Mouse (Mus musculus) embryonic facial prominence, embryonic 15.5 days (tissue): ENCODE measurements around the gene Slc30a9. TPM values are rescaled to one million over a fixed set of nuclear protein-coding genes. Genes with fewer than 3 reads are reported as not detected.
A peak's percentile ranks its signal among the peaks of the same experiment; 100 is the strongest.

Experiments
- ATAC-seq: fragments of 200-750 bp; cut with Nextera tagmentation; 2 replicates; pipeline ENCODE4 v1.8.0; 2017; ENCODE audit warnings: low read depth, moderate TSS enrichment; ENCODE audit not compliant: insufficient number of reproducible peaks, low FRiP score, low TSS enrichment
- H3K27ac ChIP-seq: fragments of 300-500 bp; sonication (generic); replicated peaks from 2 replicates; pipeline ENCODE4 v1.5.1; 2015; ENCODE audit warnings: mild to moderate bottlenecking, inconsistent platforms
- H3K27me3 ChIP-seq: fragments of 300-500 bp; sonication (generic); 2 replicates; pipeline ENCODE4 v1.6.1; 2015; ENCODE audit warnings: inconsistent platforms
- H3K36me3 ChIP-seq: fragments of 300-500 bp; sonication (generic); 2 replicates; pipeline ENCODE4 v1.6.1; 2015; ENCODE audit warnings: mild to moderate bottlenecking, inconsistent platforms
- H3K4me1 ChIP-seq: fragments of 300-500 bp; sonication (generic); 2 replicates; pipeline ENCODE4 v1.6.1; 2015; ENCODE audit warnings: inconsistent platforms
- H3K4me2 ChIP-seq: fragments of 300-500 bp; sonication (generic); replicated peaks from 2 replicates; pipeline ENCODE4 v1.6.1; 2015; ENCODE audit warnings: mild to moderate bottlenecking, inconsistent platforms
- H3K4me3 ChIP-seq: fragments of 300-500 bp; sonication (generic); replicated peaks from 2 replicates; pipeline ENCODE4 v1.5.1; 2015; ENCODE audit warnings: mild to moderate bottlenecking, inconsistent platforms
- H3K9ac ChIP-seq: fragments of 300-500 bp; sonication (generic); 2 replicates; pipeline ENCODE4 v1.6.1; 2015; ENCODE audit warnings: inconsistent platforms
- H3K9me3 ChIP-seq: fragments of 300-500 bp; sonication (generic); replicated peaks from 2 replicates; pipeline ENCODE4 v1.6.1; 2016; ENCODE audit warnings: inconsistent platforms
- WGBS: fragments of 180-500 bp; shearing (Covaris S2); methylation state at CpG from one replicate; pipeline ENCODE4 v1.1.7; 2015; 5-methylcytosine and 5-hydroxymethylcytosine counted together
- polyA plus RNA-seq: library from polyadenylated mRNA; unstranded; fragments of >200 nt; fragmentation: Nextera tagmentation; extraction: Ambion mirVana; gene quantifications from 2 replicates; pipeline ENCODE4 v1.2.1, GENCODE M21; 2015

Gene Slc30a9
- polyA plus RNA-seq = 86.9 and 95.6 TPM in 2 replicates

GRCm38 (mm10) chr5:67306698-67307521 is at the start of gene Slc30a9:
TSS of gene Slc30a9 (plus strand) at chr5:67306955.
- ATAC-seq = peak; percentile 94
- Histone ChIP-seq H3K9me3 (no peaks in the 10 kb centered on the region), H3K4me2 (peak within 1 kb of the TSS; percentile 62), H3K27ac (peak within 1 kb of the TSS; percentile 72), H3K36me3 (no peaks in the 10 kb centered on the region), H3K4me1 (peaks cover 8% of the 10 kb centered on the region), H3K9ac (peak within 1 kb of the TSS; percentile 89), H3K4me3 (peak within 1 kb of the TSS; percentile 100), H3K27me3 (no peaks in the 10 kb centered on the region)
- WGBS = under 1% methylated on average over 83 of the region's 83 CpGs

GRCm38 (mm10) chr5:67258473-67258872 is 48.3 kb upstream of the Slc30a9 start:
- no peak overlapping the region for H3K4me2 ChIP-seq
- H3K4me3 ChIP-seq = no peak overlapping the region
- H3K36me3 ChIP-seq = no peaks in the 10 kb centered on the region
- H3K9me3 ChIP-seq = no peaks in the 10 kb centered on the region
- ATAC-seq = no peak
- no peaks in the 10 kb centered on the region for H3K27me3 ChIP-seq
- H3K4me1 ChIP-seq = peaks cover 3% of the 10 kb centered on the region; the same call in 1 of the 2 replicates
- 74% methylated on average over 9 of the region's 9 CpGs for WGBS
- no peak overlapping the region for H3K9ac ChIP-seq
- no peak overlapping the region for H3K27ac ChIP-seq

- no peak; the same call in 1 of the 2 replicates for ATAC-seq
- no peaks in the 10 kb centered on the region for H3K9me3 ChIP-seq
- H3K4me1 ChIP-seq = peaks cover 3% of the 10 kb centered on the region; the same call in 1 of the 2 replicates
- WGBS = under 1% methylated on average over 9 of the region's 9 CpGs
- H3K27me3 ChIP-seq = no peaks in the 10 kb centered on the region
- H3K4me3 ChIP-seq = peak overlapping the region; percentile 96
- H3K9ac ChIP-seq = peak overlapping the region; percentile 83; the same call in 1 of the 2 replicates
- peak overlapping the region; percentile 62 for H3K4me2 ChIP-seq
- H3K36me3 ChIP-seq = peaks cover 14% of the 10 kb centered on the region
- H3K27ac ChIP-seq = peak overlapping the region; percentile 97
These were observed 46.6 kb upstream of the Slc30a9 start for GRCm38 (mm10) chr5:67260159-67260530.

- Histone ChIP-seq H3K4me3 (peak within 1 kb of the TSS; percentile 96), H3K9ac (peak within 1 kb of the TSS; percentile 83), H3K36me3 (peaks cover 20% of the 10 kb centered on the region), H3K4me2 (peak within 1 kb of the TSS; percentile 62), H3K9me3 (no peaks in the 10 kb centered on the region), H3K4me1 (peaks cover 3% of the 10 kb centered on the region; the same call in 1 of the 2 replicates), H3K27ac (peak within 1 kb of the TSS; percentile 97), H3K27me3 (no peaks in the 10 kb centered on the region)
- WGBS = under 1% methylated on average over 67 of the region's 67 CpGs
- ATAC-seq = peak; percentile 90
These were observed 46.0 kb upstream of the Slc30a9 start, which contains the start of gene Tmem33 for GRCm38 (mm10) chr5:67260531-67261371. TSS of gene Tmem33 (plus strand) at chr5:67260565.

GRCm38 (mm10) chr5:67262964-67263363 is 43.8 kb upstream of the Slc30a9 start:
- no peak for ATAC-seq
- no peak overlapping the region for H3K9ac ChIP-seq
- H3K27me3 ChIP-seq = no peaks in the 10 kb centered on the region
- peaks cover 3% of the 10 kb centered on the region; the same call in 1 of the 2 replicates for H3K4me1 ChIP-seq
- no peaks in the 10 kb centered on the region for H3K9me3 ChIP-seq
- no peak overlapping the region for H3K27ac ChIP-seq
- H3K4me3 ChIP-seq = no peak overlapping the region
- no peak overlapping the region for H3K4me2 ChIP-seq
- peaks cover 38% of the 10 kb centered on the region for H3K36me3 ChIP-seq
- WGBS = 94% methylated on average over 7 of the region's 7 CpGs

GRCm38 (mm10) chr5:67266106-67266505 is 40.6 kb upstream of the Slc30a9 start:
- Histone ChIP-seq H3K4me2 (no peak overlapping the region), H3K4me3 (no peak overlapping the region), H3K9ac (no peak overlapping the region), H3K27me3 (no peaks in the 10 kb centered on the region), H3K27ac (no peak overlapping the region), H3K9me3 (no peaks in the 10 kb centered on the region), H3K36me3 (peaks cover 49% of the 10 kb centered on the region), H3K4me1 (peaks cover 3% of the 10 kb centered on the region; the same call in 1 of the 2 replicates)
- ATAC-seq = no peak
- WGBS = 85% methylated on average over 1 of the region's 1 CpGs

- H3K9me3 ChIP-seq = no peaks in the 10 kb centered on the region
- no peak overlapping the region for H3K9ac ChIP-seq
- no peak overlapping the region for H3K27ac ChIP-seq
- no peak overlapping the region for H3K4me2 ChIP-seq
- no peaks in the 10 kb centered on the region for H3K4me1 ChIP-seq
- no peaks in the 10 kb centered on the region for H3K27me3 ChIP-seq
- no peak overlapping the region for H3K4me3 ChIP-seq
- no peak; the same call in 1 of the 2 replicates for ATAC-seq
- peaks cover 42% of the 10 kb centered on the region for H3K36me3 ChIP-seq
- WGBS = 72% methylated on average over 8 of the region's 8 CpGs
These were observed 37.4 kb upstream of the Slc30a9 start for GRCm38 (mm10) chr5:67269309-67269708.

GRCm38 (mm10) chr5:67279407-67279806 is 27.3 kb upstream of the Slc30a9 start:
- H3K9me3 ChIP-seq = no peaks in the 10 kb centered on the region
- no peak for ATAC-seq
- H3K9ac ChIP-seq = no peak overlapping the region
- H3K4me1 ChIP-seq = no peaks in the 10 kb centered on the region
- WGBS = 86% methylated on average over 9 of the region's 9 CpGs
- H3K4me2 ChIP-seq = no peak overlapping the region
- H3K4me3 ChIP-seq = no peak overlapping the region
- no peak overlapping the region for H3K27ac ChIP-seq
- no peaks in the 10 kb centered on the region for H3K27me3 ChIP-seq
- H3K36me3 ChIP-seq = peaks cover 17% of the 10 kb centered on the region

- 92% methylated on average over 4 of the region's 4 CpGs for WGBS
- Histone ChIP-seq H3K4me2 (no peak overlapping the region), H3K36me3 (peaks cover 22% of the 10 kb centered on the region), H3K4me1 (no peaks in the 10 kb centered on the region), H3K9ac (no peak overlapping the region), H3K9me3 (no peaks in the 10 kb centered on the region), H3K4me3 (no peak overlapping the region), H3K27ac (no peak overlapping the region), H3K27me3 (no peaks in the 10 kb centered on the region)
- ATAC-seq = no peak
These were observed 26.9 kb upstream of the Slc30a9 start for GRCm38 (mm10) chr5:67279840-67280239.

GRCm38 (mm10) chr5:67280400-67280799 is 26.4 kb upstream of the Slc30a9 start:
- peaks cover 27% of the 10 kb centered on the region for H3K36me3 ChIP-seq
- no peak overlapping the region for H3K4me3 ChIP-seq
- WGBS = 93% methylated on average over 4 of the region's 4 CpGs
- no peaks in the 10 kb centered on the region for H3K27me3 ChIP-seq
- H3K9ac ChIP-seq = no peak overlapping the region
- H3K27ac ChIP-seq = no peak overlapping the region
- no peak for ATAC-seq
- no peak overlapping the region for H3K4me2 ChIP-seq
- H3K9me3 ChIP-seq = no peaks in the 10 kb centered on the region
- H3K4me1 ChIP-seq = no peaks in the 10 kb centered on the region

- H3K4me3 ChIP-seq = no peak overlapping the region
- ATAC-seq = no peak
- H3K9ac ChIP-seq = no peak overlapping the region
- H3K36me3 ChIP-seq = no peaks in the 10 kb centered on the region
- H3K9me3 ChIP-seq = no peaks in the 10 kb centered on the region
- H3K4me2 ChIP-seq = no peak overlapping the region
- no peaks in the 10 kb centered on the region for H3K27me3 ChIP-seq
- H3K27ac ChIP-seq = no peak overlapping the region
- 73% methylated on average over 3 of the region's 3 CpGs for WGBS
- H3K4me1 ChIP-seq = no peaks in the 10 kb centered on the region
These were observed 11.7 kb upstream of the Slc30a9 start for GRCm38 (mm10) chr5:67295029-67295428.
